Mouse (Mus musculus): ENCODE results near the gene Palb2. TPM values are rescaled to one million over a fixed set of nuclear protein-coding genes. Genes with fewer than 3 reads are reported as not detected.
A peak's percentile ranks its signal among the peaks of the same experiment; 100 is the strongest.
"Not testable (repeated sequence)": the region's sequence is repeated elsewhere in the genome, so short reads cannot be mapped to it uniquely, and the experiment has no call there.

Palb2 gene
- polyA plus RNA-seq, 1 experiment = 0.48 TPM

DNA sequence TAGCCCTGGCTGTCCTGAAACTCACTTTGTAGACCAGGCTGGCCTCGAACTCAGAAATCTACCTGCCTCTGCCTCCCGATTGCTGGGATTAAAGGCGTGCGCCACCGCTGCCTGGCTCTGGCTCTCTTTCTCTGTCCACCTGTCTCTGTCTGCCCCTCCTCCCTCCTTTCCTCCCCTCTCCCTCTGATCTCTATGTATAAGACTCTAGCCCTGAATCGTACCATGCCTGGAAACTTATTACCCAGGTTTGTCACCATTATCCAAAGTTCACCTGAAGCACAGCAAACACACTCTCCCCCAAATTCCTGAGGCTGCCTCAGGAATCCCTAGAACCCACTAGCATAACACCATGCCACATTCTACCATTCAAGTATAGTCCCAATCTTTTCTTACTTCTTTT, 24.6 kb downstream of the Palb2 start:
- H3ac ChIP-seq (ENCODE audit: control insufficient read depth, insufficient read length) = no peak overlapping the region
- no peak overlapping the region for H3K4me3 ChIP-seq
- no peak overlapping the region for H3K4me2 ChIP-seq (ENCODE audit: low read depth)
- no peaks in the 10 kb centered on the region for H3K79me2 ChIP-seq (ENCODE audit: control insufficient read depth, insufficient read depth)
- H3K27me3 ChIP-seq (ENCODE audit: control insufficient read depth, insufficient read depth, insufficient read length) = no peaks in the 10 kb centered on the region
- no peak for TF ChIP-seq TCF12 (IDR thresholded peaks at IDR 0.05; ENCODE audit: insufficient read depth, poor library complexity, severe bottlenecking)
- no peak for TF ChIP-seq SRF (IDR thresholded peaks at IDR 0.05; ENCODE audit: control insufficient read depth, insufficient read length, low read depth)
- TF ChIP-seq MAX (IDR thresholded peaks at IDR 0.05; ENCODE audit: low read depth) = no peak
- no peak for TF ChIP-seq TCF3 (IDR thresholded peaks at IDR 0.05; ENCODE audit: insufficient read length, low read depth)
- no peak for TF ChIP-seq MYOG (IDR thresholded peaks at IDR 0.05; ENCODE audit: control insufficient read depth in 1 of 3, insufficient read depth in 1 of 3, insufficient read length in 2 of 3, low read depth in 2 of 3)
- H3K36me3 ChIP-seq (ENCODE audit: control insufficient read depth, insufficient read depth) = no peaks in the 10 kb centered on the region

GRCm38 (mm10) chr7:122101747-122102244, 31.0 kb downstream of the Palb2 start, which contains the start of gene Ndufab1:
Ndufab1 (minus strand) TSS chr7:122101886.
- peak within 1 kb of the TSS; percentile 62 for H3ac ChIP-seq (ENCODE audit: control insufficient read depth, insufficient read length)

DNA sequence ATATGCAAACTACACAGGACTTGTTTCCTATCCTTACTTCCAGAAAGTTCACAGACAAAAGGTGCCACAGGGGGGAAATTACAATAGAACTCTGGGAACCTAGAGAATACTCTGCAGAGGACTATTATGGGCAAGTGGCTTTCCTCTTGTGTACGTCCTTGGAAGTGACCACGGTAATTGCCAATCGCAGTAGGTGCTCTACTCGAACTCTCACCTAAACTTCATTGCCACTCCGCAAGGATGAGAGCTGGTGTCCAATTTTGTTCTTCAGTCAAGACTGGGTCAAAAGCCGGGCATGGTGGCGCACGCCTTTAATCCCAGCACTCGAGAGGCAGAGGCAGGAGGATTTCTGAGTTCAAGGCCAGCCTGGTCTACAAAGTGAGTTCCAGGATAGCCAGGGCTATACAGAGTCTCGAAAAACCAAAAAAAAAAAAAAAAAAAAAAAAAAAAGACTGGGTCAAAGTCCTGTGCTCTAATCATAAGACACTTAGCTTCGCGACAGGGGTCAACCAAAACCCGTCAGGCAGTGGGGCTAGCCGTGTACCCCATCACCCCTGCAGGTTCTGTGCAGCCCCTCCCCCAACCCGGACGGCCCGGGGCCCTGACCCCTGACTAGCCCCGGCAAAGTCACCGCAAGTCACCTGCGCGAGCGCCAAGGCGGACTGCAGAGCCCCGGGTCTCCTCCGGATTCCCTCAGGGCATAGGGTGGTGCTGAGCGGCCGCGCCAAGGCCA, 31.6 kb downstream of the Palb2 start:
- Histone ChIP-seq H3K4me2 (ENCODE audit: low read depth) (peak overlapping the region; percentile 93), H3K4me3 (peak overlapping the region; percentile 60), H3K79me2 (ENCODE audit: control insufficient read depth, insufficient read depth) (peaks cover 40% of the 10 kb centered on the region), H3K36me3 (ENCODE audit: control insufficient read depth, insufficient read depth) (peaks cover 10% of the 10 kb centered on the region), H3ac (ENCODE audit: control insufficient read depth, insufficient read length) (peak overlapping the region; percentile 62)
- not testable (repeated sequence) for H3K27me3 ChIP-seq (ENCODE audit: control insufficient read depth, insufficient read depth, insufficient read length)

More at GRCm38 (mm10) chr7:122101747-122102244, 31.0 kb downstream of the Palb2 start, which contains the start of gene Ndufab1:
- Histone ChIP-seq H3K4me3 (peak within 1 kb of the TSS; percentile 60), H3K79me2 (ENCODE audit: control insufficient read depth, insufficient read depth) (peaks cover 40% of the 10 kb centered on the region), H3K4me2 (ENCODE audit: low read depth) (peak within 1 kb of the TSS; percentile 93), H3K36me3 (ENCODE audit: control insufficient read depth, insufficient read depth) (peaks cover 4% of the 10 kb centered on the region), H3K27me3 (ENCODE audit: control insufficient read depth, insufficient read depth, insufficient read length) (no peaks in the 10 kb centered on the region)
- no peak for TF ChIP-seq TCF12 (IDR thresholded peaks at IDR 0.05; ENCODE audit: insufficient read depth, poor library complexity, severe bottlenecking)
- TF ChIP-seq POLR2AphosphoS2 (IDR thresholded peaks at IDR 0.05; ENCODE audit: insufficient read length, low read depth) = peak; percentile 68
- TF ChIP-seq POLR2A (IDR thresholded peaks at IDR 0.05; ENCODE audit: insufficient read length, low read depth) = peak; percentile 74
- no peak for TF ChIP-seq TCF3 (IDR thresholded peaks at IDR 0.05; ENCODE audit: insufficient read length, low read depth)
- peak in 2 of 3 experiments; percentile 9 to 38 for TF ChIP-seq MYOG (IDR thresholded peaks at IDR 0.05; ENCODE audit: control insufficient read depth in 1 of 3, insufficient read depth in 1 of 3, insufficient read length in 2 of 3, low read depth in 2 of 3)
- TF ChIP-seq SRF (IDR thresholded peaks at IDR 0.05; ENCODE audit: control insufficient read depth, insufficient read length, low read depth) = peak; percentile 22
- peak in 1 of 3 experiments; percentile 13 for TF ChIP-seq MYOD1 (IDR thresholded peaks at IDR 0.05; ENCODE audit: control insufficient read depth in 1 of 3, insufficient read length in 2 of 3, low read depth in 2 of 3)
- peak; percentile 57 for TF ChIP-seq E2F4 (IDR thresholded peaks at IDR 0.05; ENCODE audit: insufficient read depth)

DNA sequence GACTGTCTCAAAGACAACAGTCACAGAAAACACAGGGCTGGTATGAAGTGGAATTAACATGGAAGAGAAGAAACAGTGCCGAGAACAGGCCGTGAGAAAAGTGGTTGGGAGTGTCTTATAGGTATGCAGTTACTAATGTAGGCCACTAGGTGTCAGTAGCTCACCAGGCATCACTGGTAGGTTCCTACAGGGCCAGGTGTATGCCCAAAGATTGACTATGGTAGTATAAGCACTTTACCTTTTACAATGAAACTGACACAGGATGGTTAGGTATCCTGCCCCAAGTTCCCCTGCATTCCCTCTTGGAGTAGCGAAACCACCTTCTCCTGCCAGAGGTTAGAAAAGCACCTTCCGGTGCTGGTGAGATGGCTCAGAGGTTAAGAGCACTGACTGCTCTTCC, 33.6 kb downstream of the Palb2 start:
- Histone ChIP-seq H3K4me3 (no peak overlapping the region), H3K4me2 (ENCODE audit: low read depth) (peak overlapping the region; percentile 46), H3K79me2 (ENCODE audit: control insufficient read depth, insufficient read depth) (peaks cover 45% of the 10 kb centered on the region), H3ac (ENCODE audit: control insufficient read depth, insufficient read length) (no peak overlapping the region), H3K27me3 (ENCODE audit: control insufficient read depth, insufficient read depth, insufficient read length) (no peaks in the 10 kb centered on the region), H3K36me3 (ENCODE audit: control insufficient read depth, insufficient read depth) (peaks cover 24% of the 10 kb centered on the region)
- TF ChIP-seq E2F4 (IDR thresholded peaks at IDR 0.05; ENCODE audit: insufficient read depth) (no peak), TCF3 (IDR thresholded peaks at IDR 0.05; ENCODE audit: insufficient read length, low read depth) (no peak)

DNA sequence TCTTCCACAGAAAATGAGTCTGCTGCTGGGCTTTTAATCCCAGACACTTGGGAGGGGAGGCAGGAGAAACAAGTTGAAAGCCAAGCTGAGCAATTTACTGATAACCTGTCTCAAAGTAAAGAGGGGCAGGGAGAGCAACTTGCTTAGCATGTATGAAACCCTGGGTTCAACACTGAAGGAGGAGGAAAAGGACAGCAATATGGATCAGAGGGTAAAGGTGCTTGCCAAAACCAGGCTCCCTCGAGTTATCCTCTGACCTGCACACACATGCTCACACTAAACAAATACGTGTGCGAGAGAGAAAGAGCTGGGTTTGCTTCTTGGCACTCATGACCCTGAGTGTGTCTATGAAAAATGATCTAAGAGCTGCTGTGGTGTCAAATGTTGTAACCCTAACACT, 34.8 kb downstream of the Palb2 start:
- TF ChIP-seq USF1 (IDR thresholded peaks at IDR 0.05; ENCODE audit: low read depth) (no peak), E2F4 (IDR thresholded peaks at IDR 0.05; ENCODE audit: insufficient read depth) (no peak), POLR2AphosphoS2 (IDR thresholded peaks at IDR 0.05; ENCODE audit: insufficient read length, low read depth) (no peak), CEBPB (IDR thresholded peaks at IDR 0.05; ENCODE audit: insufficient read depth, poor library complexity, severe bottlenecking) (no peak), MAX (IDR thresholded peaks at IDR 0.05; ENCODE audit: low read depth) (no peak), POLR2A (IDR thresholded peaks at IDR 0.05; ENCODE audit: insufficient read length, low read depth) (no peak), TCF12 (IDR thresholded peaks at IDR 0.05; ENCODE audit: insufficient read depth, poor library complexity, severe bottlenecking) (no peak), REST (IDR thresholded peaks at IDR 0.05; ENCODE audit: insufficient read depth, insufficient read length) (no peak), TCF3 (IDR thresholded peaks at IDR 0.05; ENCODE audit: insufficient read length, low read depth) (no peak), MYOD1 (IDR thresholded peaks at IDR 0.05; ENCODE audit: control insufficient read depth in 1 of 3, insufficient read length in 2 of 3, low read depth in 2 of 3) (no peak), SRF (IDR thresholded peaks at IDR 0.05; ENCODE audit: control insufficient read depth, insufficient read length, low read depth) (no peak), MYOG (IDR thresholded peaks at IDR 0.05; ENCODE audit: control insufficient read depth in 1 of 3, insufficient read depth in 1 of 3, insufficient read length in 2 of 3, low read depth in 2 of 3) (no peak)
- Histone ChIP-seq H3K4me2 (ENCODE audit: low read depth) (no peak overlapping the region), H3ac (ENCODE audit: control insufficient read depth, insufficient read length) (no peak overlapping the region), H3K4me3 (no peak overlapping the region), H3K79me2 (ENCODE audit: control insufficient read depth, insufficient read depth) (peaks cover 46% of the 10 kb centered on the region), H3K36me3 (ENCODE audit: control insufficient read depth, insufficient read depth) (peaks cover 31% of the 10 kb centered on the region), H3K27me3 (ENCODE audit: control insufficient read depth, insufficient read depth, insufficient read length) (no peaks in the 10 kb centered on the region)

Data from myocyte (in vitro differentiated cells).